Mouse (Mus musculus) limb, embryonic 15.5 days (tissue): ENCODE results near the gene Cuedc1. TPM values are rescaled to one million over a fixed set of nuclear protein-coding genes. Genes with fewer than 3 reads are reported as not detected.

Experiments
- ATAC-seq: fragments of 200-750 bp; cut with Nextera tagmentation; 2 replicates; pipeline ENCODE4 v1.8.0; 2017; ENCODE audit warnings: low read depth, moderate TSS enrichment; ENCODE audit not compliant: insufficient number of reproducible peaks, low FRiP score, low TSS enrichment
- H3K27ac ChIP-seq: fragments of 300-500 bp; sonication (generic); 2 replicates; pipeline ENCODE4 v1.5.1; 2015; ENCODE audit warnings: moderate library complexity, mild to moderate bottlenecking, inconsistent platforms
- H3K27me3 ChIP-seq: fragments of 300-500 bp; sonication (generic); 2 replicates; pipeline ENCODE4 v1.6.1; 2015; ENCODE audit warnings: inconsistent platforms
- H3K36me3 ChIP-seq: fragments of 300-500 bp; sonication (generic); 2 replicates; pipeline ENCODE4 v1.6.1; 2015; ENCODE audit warnings: inconsistent platforms
- H3K4me1 ChIP-seq: fragments of 300-500 bp; sonication (generic); 2 replicates; pipeline ENCODE4 v1.6.1; 2015; ENCODE audit warnings: inconsistent platforms
- H3K4me2 ChIP-seq: fragments of 300-500 bp; sonication (generic); 2 replicates; pipeline ENCODE4 v1.6.1; 2015; ENCODE audit warnings: mild to moderate bottlenecking, inconsistent platforms
- H3K4me3 ChIP-seq: fragments of 300-500 bp; sonication (generic); 2 replicates; pipeline ENCODE4 v1.5.1; 2015; ENCODE audit warnings: mild to moderate bottlenecking, inconsistent platforms
- H3K9ac ChIP-seq: fragments of 300-500 bp; sonication (generic); 2 replicates; pipeline ENCODE4 v1.6.1; 2015; ENCODE audit warnings: inconsistent platforms
- H3K9me3 ChIP-seq: fragments of 300-500 bp; sonication (generic); 2 replicates; pipeline ENCODE4 v1.6.1; 2016; ENCODE audit warnings: inconsistent platforms
- WGBS: fragments of 180-500 bp; shearing (Covaris S2); methylation state at CpG from one replicate; pipeline ENCODE4 v1.1.7; 2015; 5-methylcytosine and 5-hydroxymethylcytosine counted together
- polyA plus RNA-seq: library from polyadenylated mRNA; unstranded; fragments of >200 nt; fragmentation: Nextera tagmentation; extraction: Ambion mirVana; gene quantifications from 2 replicates; pipeline ENCODE4 v1.2.1, GENCODE M21; 2015

The Cuedc1 gene
- polyA plus RNA-seq, 1 experiment from 2014 or later: 32.1 TPM

GRCm38 (mm10) chr11:88112078-88112477 is 14.2 kb downstream of the Cuedc1 start:
- 64% methylated on average over 13 of the region's 13 CpGs for WGBS

DNA sequence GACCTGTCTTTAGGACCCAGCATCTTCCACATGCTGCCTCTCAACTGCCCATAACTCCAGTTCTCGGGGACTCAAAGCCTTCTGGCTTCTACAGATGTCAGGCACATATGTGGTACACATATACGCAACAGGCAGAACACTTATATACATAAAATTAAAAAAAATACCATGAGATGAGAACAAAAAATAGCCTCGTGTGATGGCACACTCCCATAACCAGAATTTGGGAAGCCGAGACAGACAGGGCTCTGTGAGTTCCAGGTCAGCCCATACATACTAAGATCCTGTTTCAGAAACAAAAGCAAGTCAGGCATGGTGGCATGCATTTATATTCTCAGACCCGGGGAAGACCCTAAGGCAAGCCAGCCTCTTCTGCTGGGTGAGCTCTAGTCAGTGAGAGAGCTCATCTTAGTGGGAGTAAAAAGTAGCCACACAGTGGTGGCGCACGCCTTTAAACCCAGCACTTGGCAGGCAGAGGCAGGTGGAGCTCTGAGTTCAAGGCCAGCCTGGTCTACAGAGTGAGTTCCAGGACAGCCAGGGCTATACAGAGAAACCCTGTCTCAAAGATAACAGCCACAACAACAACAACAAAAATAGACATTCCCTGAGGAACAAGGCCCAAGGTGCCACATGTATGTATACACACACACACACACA is 14.9 kb downstream of the Cuedc1 start:
- no peak overlapping the region for H3K4me2 ChIP-seq

More at GRCm38 (mm10) chr11:88112078-88112477, 14.2 kb downstream of the Cuedc1 start:
- Histone ChIP-seq H3K4me3 (no peak overlapping the region), H3K4me2 (no peak overlapping the region), H3K27ac (no peak overlapping the region), H3K9me3 (no peaks in the 10 kb centered on the region), H3K27me3 (no peaks in the 10 kb centered on the region), H3K36me3 (no peaks in the 10 kb centered on the region), H3K9ac (no peak overlapping the region), H3K4me1 (peaks cover 52% of the 10 kb centered on the region)
- ATAC-seq: no peak

DNA sequence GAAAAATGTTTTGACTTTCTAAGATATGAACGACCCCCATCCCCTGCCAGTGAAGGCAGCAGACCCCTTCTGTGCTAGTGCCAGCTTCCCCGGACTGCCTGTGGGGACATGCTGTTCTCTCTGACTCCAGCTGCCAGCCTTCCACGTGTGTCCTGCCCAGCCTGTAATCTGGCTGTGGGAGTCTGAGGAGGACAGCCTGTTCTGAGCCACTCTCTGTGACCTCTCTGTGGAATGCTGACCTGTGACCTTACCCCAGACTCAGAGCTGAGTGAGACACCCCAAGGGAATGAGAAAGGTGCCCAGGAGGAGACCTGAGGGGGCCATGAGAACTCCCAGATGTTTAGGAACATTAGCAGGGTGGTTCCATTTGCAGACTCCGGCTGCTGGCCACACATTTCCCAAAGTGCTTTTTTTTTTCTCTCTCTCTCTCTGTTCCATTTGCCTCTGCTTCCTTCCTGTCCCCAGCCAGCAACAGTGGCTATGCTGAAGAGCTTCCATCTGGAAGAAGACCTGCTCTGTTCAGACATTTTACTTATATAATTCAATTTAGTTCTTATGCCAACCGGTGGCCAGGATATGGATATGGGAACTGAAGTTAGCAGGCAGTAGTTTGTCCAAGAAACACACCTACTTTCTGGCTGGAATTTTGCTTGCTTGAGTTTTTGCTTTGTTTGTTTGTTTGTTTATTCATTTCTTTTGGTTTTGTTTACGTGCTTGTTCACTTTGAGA is 15.8 kb downstream of the Cuedc1 start:
- H3K27ac ChIP-seq: no peak overlapping the region; the same call in 1 of the 2 replicates
- WGBS: 37% methylated on average over 6 of the region's 6 CpGs
- H3K27me3 ChIP-seq: no peaks in the 10 kb centered on the region
- no peak overlapping the region for H3K4me3 ChIP-seq
- H3K9me3 ChIP-seq: no peaks in the 10 kb centered on the region
- no peaks in the 10 kb centered on the region for H3K36me3 ChIP-seq
- no peak for ATAC-seq
- no peak overlapping the region for H3K4me2 ChIP-seq
- H3K4me1 ChIP-seq: peaks cover 61% of the 10 kb centered on the region
- no peak overlapping the region for H3K9ac ChIP-seq

More for the DNA sequence above, 14.9 kb downstream of the Cuedc1 start:
- no peak overlapping the region for H3K4me3 ChIP-seq
- 76% methylated on average over 7 of the region's 7 CpGs for WGBS
- H3K27me3 ChIP-seq: no peaks in the 10 kb centered on the region
- no peak for ATAC-seq
- no peaks in the 10 kb centered on the region for H3K9me3 ChIP-seq
- H3K4me1 ChIP-seq: peaks cover 53% of the 10 kb centered on the region
- H3K36me3 ChIP-seq: no peaks in the 10 kb centered on the region
- H3K9ac ChIP-seq: no peak overlapping the region
- no peak overlapping the region; the same call in 1 of the 2 replicates for H3K27ac ChIP-seq

- H3K4me3 ChIP-seq: no peak overlapping the region
- H3K9ac ChIP-seq: no peak overlapping the region
- peaks cover 70% of the 10 kb centered on the region for H3K4me1 ChIP-seq
- no peaks in the 10 kb centered on the region for H3K36me3 ChIP-seq
- 30% methylated on average over 8 of the region's 8 CpGs for WGBS
- H3K9me3 ChIP-seq: no peaks in the 10 kb centered on the region
- H3K4me2 ChIP-seq: no peak overlapping the region
- H3K27me3 ChIP-seq: no peaks in the 10 kb centered on the region
- H3K27ac ChIP-seq: no peak overlapping the region
- ATAC-seq: no peak; the same call in 1 of the 2 replicates
Observed at GRCm38 (mm10) chr11:88114871-88115301, 17.0 kb downstream of the Cuedc1 start.

DNA sequence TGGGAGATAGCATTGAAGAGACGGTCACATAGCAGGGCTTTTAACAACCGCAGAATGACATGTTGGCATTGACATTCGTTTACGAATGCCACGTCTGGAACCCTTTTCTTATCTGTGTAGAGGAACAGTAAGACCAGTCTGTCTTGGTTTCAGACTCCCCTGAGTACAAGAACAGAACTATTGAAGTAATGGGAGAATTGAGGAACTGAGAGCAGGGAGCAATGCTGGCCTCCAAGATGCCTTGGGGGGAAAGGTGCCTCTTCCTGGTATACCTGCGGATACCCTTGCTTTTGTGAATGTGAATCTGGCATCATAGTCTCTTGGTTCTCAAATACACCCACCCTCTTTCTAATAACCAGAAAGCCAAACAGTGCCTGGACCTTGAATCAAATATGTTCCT is 18.7 kb downstream of the Cuedc1 start:
- ATAC-seq: no peak
- no peak overlapping the region for H3K4me3 ChIP-seq
- no peaks in the 10 kb centered on the region for H3K9me3 ChIP-seq
- no peak overlapping the region for H3K9ac ChIP-seq
- WGBS: 79% methylated on average over 6 of the region's 6 CpGs
- peaks cover 69% of the 10 kb centered on the region for H3K4me1 ChIP-seq
- no peak overlapping the region for H3K27ac ChIP-seq
- H3K36me3 ChIP-seq: no peaks in the 10 kb centered on the region
- H3K4me2 ChIP-seq: no peak overlapping the region
- H3K27me3 ChIP-seq: no peaks in the 10 kb centered on the region

GRCm38 (mm10) chr11:88117356-88118090 is 19.7 kb downstream of the Cuedc1 start:
- Histone ChIP-seq H3K4me2 (no peak overlapping the region), H3K9ac (no peak overlapping the region)

GRCm38 (mm10) chr11:88118091-88118440 is 20.2 kb downstream of the Cuedc1 start:
- Histone ChIP-seq H3K9ac (no peak overlapping the region), H3K36me3 (no peaks in the 10 kb centered on the region), H3K27me3 (no peaks in the 10 kb centered on the region), H3K4me2 (no peak overlapping the region), H3K27ac (peak overlapping the region; percentile 87), H3K4me1 (peaks cover 69% of the 10 kb centered on the region), H3K9me3 (no peaks in the 10 kb centered on the region), H3K4me3 (no peak overlapping the region)
- ATAC-seq: no peak
- WGBS: 64% methylated on average over 6 of the region's 6 CpGs

More at GRCm38 (mm10) chr11:88117356-88118090, 19.7 kb downstream of the Cuedc1 start:
- ATAC-seq: no peak
- H3K9me3 ChIP-seq: no peaks in the 10 kb centered on the region
- 51% methylated on average over 10 of the region's 10 CpGs for WGBS
- H3K36me3 ChIP-seq: no peaks in the 10 kb centered on the region
- H3K27me3 ChIP-seq: no peaks in the 10 kb centered on the region
- H3K4me3 ChIP-seq: no peak overlapping the region
- peaks cover 70% of the 10 kb centered on the region for H3K4me1 ChIP-seq
- peak overlapping the region; percentile 87 for H3K27ac ChIP-seq

GRCm38 (mm10) chr11:88118817-88119642 is 21.2 kb downstream of the Cuedc1 start:
- WGBS: 16% methylated on average over 8 of the region's 8 CpGs
- peak; percentile 73 for ATAC-seq

DNA sequence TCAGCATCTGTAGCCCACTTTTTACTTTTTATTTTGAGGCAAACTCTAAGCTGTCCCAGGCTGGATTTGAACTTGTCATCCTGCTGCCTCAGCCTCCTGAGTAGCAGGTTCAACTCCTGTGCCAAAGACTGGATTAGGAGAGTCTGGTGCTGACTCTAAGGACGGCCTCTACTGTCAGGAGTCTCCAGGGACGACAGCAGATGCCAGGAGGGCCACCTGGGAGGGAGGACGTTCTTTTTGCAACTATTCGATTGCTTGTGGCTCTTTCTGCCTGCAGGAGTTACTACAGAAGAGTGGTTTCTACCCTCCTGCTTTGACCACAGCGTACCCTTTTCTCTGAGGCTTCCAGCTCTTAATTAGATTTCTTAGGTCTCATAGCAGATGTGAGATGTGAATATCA is 24.7 kb downstream of the Cuedc1 start:
- Histone ChIP-seq H3K36me3 (no peaks in the 10 kb centered on the region), H3K27ac (peak overlapping the region; percentile 3; the same call in 1 of the 2 replicates), H3K9me3 (no peaks in the 10 kb centered on the region), H3K9ac (no peak overlapping the region), H3K4me1 (peaks cover 46% of the 10 kb centered on the region), H3K4me3 (no peak overlapping the region), H3K4me2 (no peak overlapping the region), H3K27me3 (no peaks in the 10 kb centered on the region)
- ATAC-seq: no peak
- 53% methylated on average over 5 of the region's 5 CpGs for WGBS

More at GRCm38 (mm10) chr11:88118817-88119642, 21.2 kb downstream of the Cuedc1 start:
- Histone ChIP-seq H3K9me3 (no peaks in the 10 kb centered on the region), H3K4me2 (peak overlapping the region; percentile 27), H3K4me1 (peaks cover 64% of the 10 kb centered on the region), H3K36me3 (no peaks in the 10 kb centered on the region), H3K9ac (no peak overlapping the region), H3K27me3 (no peaks in the 10 kb centered on the region), H3K27ac (peak overlapping the region; percentile 87), H3K4me3 (no peak overlapping the region)

- ATAC-seq: no peak
- 54% methylated on average over 5 of the region's 5 CpGs for WGBS
- Histone ChIP-seq H3K27ac (peak overlapping the region; percentile 3), H3K4me3 (no peak overlapping the region), H3K4me1 (peaks cover 41% of the 10 kb centered on the region), H3K27me3 (no peaks in the 10 kb centered on the region), H3K36me3 (no peaks in the 10 kb centered on the region), H3K9ac (no peak overlapping the region), H3K4me2 (no peak overlapping the region), H3K9me3 (no peaks in the 10 kb centered on the region)
Observed at GRCm38 (mm10) chr11:88123021-88123420, 25.2 kb downstream of the Cuedc1 start.

- H3K4me1 ChIP-seq: peaks cover 34% of the 10 kb centered on the region
- H3K4me3 ChIP-seq: no peak overlapping the region
- no peaks in the 10 kb centered on the region for H3K27me3 ChIP-seq
- no peak for ATAC-seq
- H3K9me3 ChIP-seq: no peaks in the 10 kb centered on the region
- no peak overlapping the region for H3K9ac ChIP-seq
- no peaks in the 10 kb centered on the region for H3K36me3 ChIP-seq
- H3K27ac ChIP-seq: peak overlapping the region; percentile 66
- WGBS: 25% methylated on average over 6 of the region's 6 CpGs
- H3K4me2 ChIP-seq: no peak overlapping the region
Observed at GRCm38 (mm10) chr11:88123731-88124130, 25.9 kb downstream of the Cuedc1 start.
